Mouse (Mus musculus): ENCODE measurements around the gene Gas2l2.
A peak's percentile ranks its signal among the peaks of the same experiment; 100 is the strongest.

Gene Gas2l2

GRCm38 (mm10) chr11:83442596-83443267 is 13.5 kb upstream of the Gas2l2 start:
- DNase-seq (ENCODE audit: low read depth): peak; percentile 90

- DNase-seq (ENCODE audit: low read depth): no peak
Measured at GRCm38 (mm10) chr11:83441235-83441634, 12.0 kb upstream of the Gas2l2 start.

- DNase-seq (ENCODE audit: low read depth): peak; percentile 98
Measured at GRCm38 (mm10) chr11:83440081-83441064, 11.1 kb upstream of the Gas2l2 start.

- DNase-seq (ENCODE audit: low read depth): peak; percentile 57
Measured at GRCm38 (mm10) chr11:83439426-83440060, 10.3 kb upstream of the Gas2l2 start.

GRCm38 (mm10) chr11:83437377-83437776 is 8.1 kb upstream of the Gas2l2 start, which contains the start of gene 1700020L24Rik:
Gene 1700020L24Rik (plus strand): TSS chr11:83437677.
- no peak for DNase-seq (ENCODE audit: low read depth)

GRCm38 (mm10) chr11:83432533-83432932 is 3.3 kb upstream of the Gas2l2 start:
- no peak for DNase-seq (ENCODE audit: low read depth)

GRCm38 (mm10) chr11:83426964-83427363 is 2.3 kb downstream of the Gas2l2 start:
- no peak for DNase-seq (ENCODE audit: low read depth)

- DNase-seq (ENCODE audit: low read depth): peak; percentile 88
Measured at GRCm38 (mm10) chr11:83424681-83425080, 4.6 kb downstream of the Gas2l2 start.

- DNase-seq (ENCODE audit: low read depth): peak; percentile 87
Measured at GRCm38 (mm10) chr11:83421305-83421704, 8.0 kb downstream of the Gas2l2 start.

- no peak for DNase-seq (ENCODE audit: low read depth)
Measured at GRCm38 (mm10) chr11:83420338-83420737, 8.9 kb downstream of the Gas2l2 start.

GRCm38 (mm10) chr11:83418566-83418965 is 10.7 kb downstream of the Gas2l2 start:
- no peak for DNase-seq (ENCODE audit: low read depth)

GRCm38 (mm10) chr11:83417708-83418107 is 11.5 kb downstream of the Gas2l2 start:
- no peak for DNase-seq (ENCODE audit: low read depth)

GRCm38 (mm10) chr11:83417080-83417479 is 12.2 kb downstream of the Gas2l2 start:
- peak; percentile 81 for DNase-seq (ENCODE audit: low read depth)

GRCm38 (mm10) chr11:83410510-83410909 is 18.7 kb downstream of the Gas2l2 start:
- no peak for DNase-seq (ENCODE audit: low read depth)

- DNase-seq (ENCODE audit: low read depth): no peak
Measured at GRCm38 (mm10) chr11:83409792-83410291, 19.4 kb downstream of the Gas2l2 start.

GRCm38 (mm10) chr11:83409087-83409754 is 20.0 kb downstream of the Gas2l2 start, which contains the start of gene Rasl10b:
Gene Rasl10b (plus strand): TSS chr11:83409137.
- peak; percentile 32 for DNase-seq (ENCODE audit: low read depth)

GRCm38 (mm10) chr11:83408242-83408641 is 21.0 kb downstream of the Gas2l2 start:
- DNase-seq (ENCODE audit: low read depth): no peak

GRCm38 (mm10) chr11:83406391-83406790 is 22.9 kb downstream of the Gas2l2 start:
- DNase-seq (ENCODE audit: low read depth): no peak

- no peak for DNase-seq (ENCODE audit: low read depth)
Measured at GRCm38 (mm10) chr11:83403787-83404186, 25.5 kb downstream of the Gas2l2 start.

GRCm38 (mm10) chr11:83398724-83399123 is 30.5 kb downstream of the Gas2l2 start:
- no peak for DNase-seq (ENCODE audit: low read depth)

- no peak for DNase-seq (ENCODE audit: low read depth)
Measured at GRCm38 (mm10) chr11:83397626-83398025, 31.6 kb downstream of the Gas2l2 start.
